Mouse (Mus musculus): ENCODE measurements around the gene Spdef.
A peak's percentile ranks its signal among the peaks of the same experiment; 100 is the strongest.

The Spdef gene

GRCm38 (mm10) chr17:27725011-27725410 is 3.7 kb downstream of the Spdef start:
- DNase-seq (ENCODE audit: low spot score): no peak

GRCm38 (mm10) chr17:27724327-27724726 is 4.4 kb downstream of the Spdef start:
- DNase-seq (ENCODE audit: low spot score): no peak

GRCm38 (mm10) chr17:27721125-27721664 is 7.6 kb downstream of the Spdef start:
- DNase-seq (ENCODE audit: low spot score): peak; percentile 48

GRCm38 (mm10) chr17:27720326-27720725 is 8.4 kb downstream of the Spdef start:
- no peak for DNase-seq (ENCODE audit: low spot score)

GRCm38 (mm10) chr17:27719663-27720062 is 9.1 kb downstream of the Spdef start:
- no peak for DNase-seq (ENCODE audit: low spot score)

GRCm38 (mm10) chr17:27718250-27718649 is 10.5 kb downstream of the Spdef start:
- DNase-seq (ENCODE audit: low spot score): no peak

GRCm38 (mm10) chr17:27716804-27717203 is 12.0 kb downstream of the Spdef start:
- peak; percentile 54 for DNase-seq (ENCODE audit: low spot score)

GRCm38 (mm10) chr17:27712832-27713231 is 15.9 kb downstream of the Spdef start:
- no peak for DNase-seq (ENCODE audit: low spot score)

GRCm38 (mm10) chr17:27709650-27710049 is 19.1 kb downstream of the Spdef start:
- no peak for DNase-seq (ENCODE audit: low spot score)

GRCm38 (mm10) chr17:27707954-27708661 is 20.6 kb downstream of the Spdef start:
- peak; percentile 79 for DNase-seq (ENCODE audit: low spot score)

- DNase-seq (ENCODE audit: low spot score): no peak
Observed at GRCm38 (mm10) chr17:27705661-27706060, 23.1 kb downstream of the Spdef start.

- no peak for DNase-seq (ENCODE audit: low spot score)
Observed at GRCm38 (mm10) chr17:27703961-27704621, 24.7 kb downstream of the Spdef start.

GRCm38 (mm10) chr17:27702518-27702917 is 26.2 kb downstream of the Spdef start:
- peak; percentile 57 for DNase-seq (ENCODE audit: low spot score)

- DNase-seq (ENCODE audit: low spot score): no peak
Observed at GRCm38 (mm10) chr17:27701856-27702255, 26.9 kb downstream of the Spdef start.

GRCm38 (mm10) chr17:27700812-27701211 is 27.9 kb downstream of the Spdef start:
- no peak for DNase-seq (ENCODE audit: low spot score)

- DNase-seq (ENCODE audit: low spot score): no peak
Observed at GRCm38 (mm10) chr17:27699641-27700244, 29.0 kb downstream of the Spdef start.

GRCm38 (mm10) chr17:27690993-27691693 is 37.6 kb downstream of the Spdef start:
- DNase-seq (ENCODE audit: low spot score): no peak

- no peak for DNase-seq (ENCODE audit: low spot score)
Observed at GRCm38 (mm10) chr17:27686395-27686794, 42.4 kb downstream of the Spdef start.

GRCm38 (mm10) chr17:27685550-27685913 is 43.2 kb downstream of the Spdef start:
- DNase-seq (ENCODE audit: low spot score): no peak

GRCm38 (mm10) chr17:27684886-27685549 is 43.7 kb downstream of the Spdef start:
- DNase-seq (ENCODE audit: low spot score): peak; percentile 64

- DNase-seq (ENCODE audit: low spot score): no peak
Observed at GRCm38 (mm10) chr17:27678924-27679813, 49.6 kb downstream of the Spdef start.

Measured in ovary, postnatal 36 days (tissue).